Mouse (Mus musculus) heart, postnatal 36 days (tissue): ENCODE results near the gene Gm28036. TPM values are rescaled to one million over a fixed set of nuclear protein-coding genes. Genes with fewer than 3 reads are reported as not detected.
"Not testable (repeated sequence)": the region's sequence is repeated elsewhere in the genome, so short reads cannot be mapped to it uniquely, and the experiment has no call there.

Experiments
- DNase-seq, 2 experiments: peaks; one replicate each; pipeline ENCODE4 v3.0.0; 2021 to 2022
- intact Hi-C: fragments of 180-260 bp; cut with DNase I; formaldehyde crosslinking; loops from one replicate; pipeline ENCODE4 v1.15.1; 2025
- total RNA-seq, 2 experiments: library from RNA; stranded (reverse); gene quantifications; 2 replicates each; pipeline ENCODE4 v1.2.3; 2021

The Gm28036 gene
- 10 to 100 TPM in 1 of 2 experiments, 1 to 10 TPM in 1; 9.0 to 13.6 TPM for total RNA-seq

DNA sequence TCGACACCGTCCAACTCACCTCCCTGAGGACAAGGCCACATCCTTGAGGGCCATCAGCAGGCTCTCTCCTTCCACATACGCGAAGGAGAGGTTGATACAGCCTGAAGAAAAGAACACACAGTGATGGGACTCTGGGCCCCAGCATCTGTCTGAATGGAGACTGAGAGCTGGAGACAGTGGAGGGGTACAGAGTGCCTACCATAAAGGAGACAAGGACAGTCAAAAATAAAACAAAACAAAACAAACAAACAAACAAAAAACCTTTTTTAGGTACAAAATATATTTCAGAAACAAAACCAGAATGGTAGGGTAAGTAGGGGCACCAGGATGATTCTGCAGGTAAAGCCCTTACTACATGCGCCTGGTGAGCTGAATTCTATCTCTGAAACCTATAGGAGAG lies at the start of gene Gm28036:
Gene Gm28036 (minus strand): TSS at position 101 of the 400 bp plus-strand sequence.
- DNase-seq: no peak
- intact Hi-C loops: no loop called here

GRCm38 (mm10) chr2:156166557-156166956 lies 39.7 kb upstream of the Gm28036 start:
- intact Hi-C loops: no loop called here
- DNase-seq: no peak

DNA sequence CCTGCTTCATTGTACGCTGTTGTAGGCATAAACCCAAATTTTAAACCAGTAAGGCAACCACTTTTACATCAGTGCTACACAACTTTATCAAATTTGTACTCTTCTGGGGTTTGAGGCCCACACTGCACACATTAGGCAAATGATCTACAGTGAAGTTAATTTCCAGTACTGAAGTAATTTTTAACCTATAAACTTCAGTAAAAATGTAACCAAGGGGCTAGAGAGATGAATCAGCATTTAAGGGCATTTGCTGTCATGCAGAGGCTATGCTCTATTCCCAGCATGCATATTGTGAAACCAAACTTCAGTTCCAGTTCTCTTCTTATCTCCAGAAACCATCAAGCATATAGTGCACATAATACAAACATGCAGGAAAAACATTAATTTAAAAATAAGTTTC lies 38.6 kb upstream of the Gm28036 start:
- no peak for DNase-seq
- intact Hi-C loops: no loop called here

DNA sequence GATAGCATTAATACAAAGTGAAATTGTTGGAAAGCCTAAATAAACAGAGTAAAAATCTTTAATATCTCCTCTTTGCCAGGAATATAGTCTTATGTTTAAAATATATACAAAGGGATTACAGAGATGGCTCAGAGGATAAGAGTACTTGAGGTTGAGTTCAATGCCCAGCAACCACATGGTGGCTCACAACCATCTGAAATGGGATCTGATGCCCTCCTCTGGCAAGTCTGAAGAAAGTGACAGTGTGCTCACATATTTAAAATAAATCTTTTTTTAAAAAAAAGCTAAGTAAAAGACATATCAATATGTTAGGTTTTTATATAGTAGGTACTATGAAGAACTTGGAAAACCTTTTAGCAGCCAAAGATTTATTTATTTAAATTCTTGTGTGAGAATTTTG lies 24.6 kb upstream of the Gm28036 start:
- DNase-seq: no peak
- intact Hi-C loops: no loop called here

DNA sequence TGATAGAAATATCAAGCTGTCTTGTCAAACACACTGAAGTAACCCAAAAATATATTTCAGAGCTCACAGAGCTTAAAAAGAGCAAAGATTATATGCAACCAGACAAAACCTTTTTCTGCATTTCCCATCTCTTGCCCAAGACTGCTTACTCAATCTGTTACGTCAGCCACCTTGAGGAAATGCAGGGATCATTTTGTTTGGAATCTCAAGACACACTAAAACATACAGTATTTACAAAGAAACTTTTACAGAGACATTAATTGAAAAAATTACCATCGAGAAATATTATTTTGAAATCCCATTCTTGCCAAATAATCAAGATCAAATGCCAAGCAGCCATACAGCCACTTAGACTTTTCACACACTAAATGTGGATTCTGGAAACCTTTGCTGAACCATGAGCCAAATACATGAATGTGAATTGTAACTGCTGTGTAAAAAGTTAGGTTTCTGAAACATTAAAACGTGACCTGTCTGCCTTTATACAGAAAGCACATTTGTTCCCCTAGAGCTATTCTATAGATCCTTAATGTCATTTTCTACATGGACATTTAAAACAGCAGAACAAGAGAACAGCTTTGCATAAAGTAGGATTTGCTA lies 20.5 kb upstream of the Gm28036 start:
- intact Hi-C loops: loop anchor here (2.0 kb wide), 1 partner anchor 29 kb away; no protein-coding TSS in a partner anchor
- DNase-seq: no peak

DNA sequence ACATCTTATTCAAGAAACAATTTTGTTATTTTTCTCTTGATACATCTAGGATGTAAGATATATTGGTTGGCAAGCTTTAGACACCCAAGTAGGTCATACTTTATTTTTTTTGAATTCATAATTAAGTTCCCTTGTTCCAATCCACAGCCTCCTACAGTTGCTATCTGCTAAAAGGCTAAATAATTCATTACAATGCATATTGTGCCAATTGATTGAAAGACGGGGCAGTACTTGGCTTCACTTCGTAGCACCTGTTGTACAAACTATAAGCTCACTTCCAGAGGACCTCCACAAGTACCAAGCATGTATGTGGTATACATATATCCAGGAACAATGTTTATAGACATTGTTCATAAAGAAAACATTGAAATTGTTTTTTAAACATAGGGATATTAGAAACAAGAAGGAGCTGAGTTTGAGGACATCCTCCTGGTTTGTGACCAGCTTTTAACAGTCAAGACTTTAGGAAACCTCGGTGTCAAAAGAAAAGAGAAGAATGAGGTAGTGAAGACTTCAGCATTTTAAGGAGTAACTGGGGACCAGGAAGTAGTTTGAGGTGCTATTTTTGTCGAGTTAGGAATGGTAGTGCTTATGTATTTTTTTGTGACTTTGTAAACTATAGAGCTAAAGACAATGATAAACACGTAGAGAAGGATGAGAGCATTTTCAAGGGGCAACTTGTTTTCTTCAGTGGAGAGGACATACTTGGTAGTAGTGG lies 19.5 kb upstream of the Gm28036 start:
- intact Hi-C loops: loop anchor here (2.0 kb wide), 1 partner anchor 30 kb away; no protein-coding TSS in a partner anchor

DNA sequence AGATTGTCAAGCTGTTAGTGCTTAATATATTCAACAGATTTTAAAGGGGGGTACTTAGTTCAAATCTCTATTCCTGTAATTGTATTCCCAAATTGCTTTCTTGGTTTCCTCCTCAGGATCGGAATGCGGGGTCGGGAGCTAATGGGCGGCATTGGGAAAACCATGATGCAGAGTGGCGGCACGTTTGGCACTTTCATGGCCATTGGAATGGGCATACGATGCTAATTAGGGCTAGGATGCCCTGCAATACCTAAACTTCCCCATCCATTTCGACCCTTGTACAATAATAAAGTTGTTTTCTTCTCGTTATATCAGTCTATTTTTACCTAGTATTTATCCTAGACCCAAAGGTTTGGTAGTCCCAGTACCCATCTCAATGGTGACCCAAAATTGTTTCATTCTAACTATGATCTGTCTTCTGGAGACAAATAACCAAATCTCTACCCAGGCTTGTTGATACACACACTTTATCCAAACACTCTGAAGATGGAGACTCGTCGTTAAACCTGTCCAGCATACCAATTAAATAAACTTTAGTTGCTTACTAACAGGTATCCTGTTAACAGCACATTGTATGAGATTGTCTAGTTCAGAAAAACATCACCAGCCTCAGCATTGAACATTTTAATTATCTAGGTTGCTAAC lies 18.7 kb upstream of the Gm28036 start:
- DNase-seq: no peak
- intact Hi-C loops: loop anchor here (2.0 kb wide), 1 partner anchor 31 kb away; no protein-coding TSS in a partner anchor

More for the DNA sequence above, 19.5 kb upstream of the Gm28036 start:
- no peak for DNase-seq

DNA sequence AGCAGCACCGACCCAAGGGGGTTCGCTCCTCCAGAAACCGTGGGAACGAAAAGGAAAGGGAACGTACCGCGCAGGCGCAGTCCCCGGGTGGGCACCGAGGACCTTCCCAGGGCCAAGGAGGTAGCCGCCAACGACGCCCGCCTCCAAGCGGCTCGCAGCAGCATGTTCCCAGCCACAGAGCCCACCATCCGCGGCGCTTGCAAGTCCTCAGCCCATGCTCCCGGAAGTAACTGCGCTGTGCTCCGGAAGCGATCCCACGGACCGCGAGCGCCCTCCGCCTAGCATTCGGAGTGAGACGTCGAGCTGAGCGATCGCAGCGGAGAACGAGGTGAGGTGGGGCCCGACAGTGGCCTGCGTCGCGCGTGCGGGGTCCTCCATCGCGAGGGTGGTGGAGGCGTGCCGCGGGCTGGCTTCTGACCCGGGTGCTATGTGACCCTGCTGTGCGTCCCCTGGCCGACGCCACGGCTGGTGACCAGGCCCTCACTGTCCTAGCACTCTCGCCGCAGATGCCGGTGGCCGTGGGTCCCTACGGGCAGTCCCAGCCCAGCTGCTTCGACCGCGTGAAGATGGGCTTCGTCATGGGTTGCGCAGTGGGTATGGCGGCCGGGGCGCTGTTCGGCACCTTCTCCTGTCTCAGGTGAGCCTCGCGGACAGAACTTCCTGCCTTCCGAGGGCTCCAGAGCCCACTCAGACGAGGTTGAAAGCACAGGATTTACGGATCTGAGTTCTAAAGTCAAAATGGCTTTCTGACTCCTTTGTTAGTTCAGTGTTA lies 17.2 kb upstream of the Gm28036 start, which contains the start of the genes Romo1 and Nfs1:
Gene Romo1 (plus strand): TSS at position 87 of the 772 bp plus-strand sequence.
Gene Nfs1 (minus strand): TSS at position 234 of the 772 bp plus-strand sequence.
- intact Hi-C loops: loop anchor here (2.0 kb wide), 1 partner anchor 181 kb away; no protein-coding TSS in a partner anchor
- peak; percentile 91 for DNase-seq

GRCm38 (mm10) chr2:156143367-156143766 lies 16.5 kb upstream of the Gm28036 start:
- no peak for DNase-seq
- intact Hi-C loops: loop anchor here (2.0 kb wide), 1 partner anchor 181 kb away; no protein-coding TSS in a partner anchor

DNA sequence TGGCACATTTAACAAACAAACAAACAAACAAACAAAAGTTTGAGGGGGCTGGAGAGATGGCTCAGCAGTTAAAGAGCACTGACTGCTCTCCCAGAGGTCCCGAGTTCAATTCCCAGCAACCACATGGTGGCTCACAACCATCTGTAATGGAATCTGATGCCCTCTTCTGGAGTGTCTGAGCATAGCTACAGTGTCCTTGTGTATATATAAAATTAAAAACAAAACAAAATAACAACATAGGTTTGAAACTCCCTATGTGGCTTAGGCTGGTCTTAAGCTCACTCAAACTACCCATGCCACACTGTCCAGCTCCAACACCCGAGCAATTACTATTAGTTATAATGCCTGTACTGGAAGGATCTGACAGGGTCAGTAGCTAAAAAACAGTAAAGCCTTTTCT lies 15.9 kb upstream of the Gm28036 start:
- intact Hi-C loops: loop anchor here (2.0 kb wide), 1 partner anchor 180 kb away; no protein-coding TSS in a partner anchor
- DNase-seq: no peak

GRCm38 (mm10) chr2:156135695-156136094 lies 8.8 kb upstream of the Gm28036 start:
- DNase-seq: no peak
- intact Hi-C loops: no loop called here

DNA sequence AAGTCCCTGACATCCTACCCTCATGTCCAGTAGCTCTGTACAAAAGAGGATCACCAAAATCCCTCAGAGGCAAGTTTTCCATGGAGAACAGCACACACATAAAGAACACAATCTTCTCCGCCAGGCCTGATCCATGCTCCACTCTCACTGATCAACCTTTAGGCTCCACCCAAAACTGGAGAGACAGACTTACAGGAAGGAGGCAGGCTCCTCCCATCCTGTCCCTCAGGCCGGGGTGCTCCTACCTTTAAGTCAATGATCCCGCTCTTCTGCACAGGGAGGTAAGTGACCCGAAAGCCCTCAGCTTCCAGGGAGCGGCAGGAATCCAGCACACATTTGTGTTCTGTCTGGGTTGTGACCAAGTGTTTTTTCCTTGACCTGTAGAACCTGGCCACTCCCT lies 7.3 kb upstream of the Gm28036 start:
- DNase-seq: no peak
- intact Hi-C loops: no loop called here

GRCm38 (mm10) chr2:156123731-156124130 lies 3.2 kb downstream of the Gm28036 start:
- no peak for DNase-seq
- intact Hi-C loops: no loop called here

- intact Hi-C loops: no loop called here
- no peak for DNase-seq
These were observed 7.3 kb downstream of the Gm28036 start for GRCm38 (mm10) chr2:156119566-156119965.

DNA sequence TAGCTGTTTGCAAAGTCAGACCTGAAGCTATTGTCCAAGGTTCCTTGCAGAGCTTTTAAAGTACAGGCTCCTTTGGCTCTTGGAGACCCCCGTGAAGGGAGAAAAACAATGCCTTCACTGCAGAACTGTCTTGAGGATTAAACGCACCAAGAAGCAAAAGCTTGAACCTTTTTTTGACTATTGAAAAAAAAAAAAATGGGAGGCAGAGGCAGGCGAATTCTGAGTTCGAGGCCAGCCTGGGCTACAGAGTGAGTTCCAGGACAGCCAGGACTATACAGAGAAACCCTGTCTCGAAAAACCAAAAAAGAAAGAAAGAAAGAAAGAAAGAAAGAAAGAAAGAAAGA lies 14.8 kb downstream of the Gm28036 start:
- intact Hi-C loops, DNase-seq: not testable (repeated sequence)

DNA sequence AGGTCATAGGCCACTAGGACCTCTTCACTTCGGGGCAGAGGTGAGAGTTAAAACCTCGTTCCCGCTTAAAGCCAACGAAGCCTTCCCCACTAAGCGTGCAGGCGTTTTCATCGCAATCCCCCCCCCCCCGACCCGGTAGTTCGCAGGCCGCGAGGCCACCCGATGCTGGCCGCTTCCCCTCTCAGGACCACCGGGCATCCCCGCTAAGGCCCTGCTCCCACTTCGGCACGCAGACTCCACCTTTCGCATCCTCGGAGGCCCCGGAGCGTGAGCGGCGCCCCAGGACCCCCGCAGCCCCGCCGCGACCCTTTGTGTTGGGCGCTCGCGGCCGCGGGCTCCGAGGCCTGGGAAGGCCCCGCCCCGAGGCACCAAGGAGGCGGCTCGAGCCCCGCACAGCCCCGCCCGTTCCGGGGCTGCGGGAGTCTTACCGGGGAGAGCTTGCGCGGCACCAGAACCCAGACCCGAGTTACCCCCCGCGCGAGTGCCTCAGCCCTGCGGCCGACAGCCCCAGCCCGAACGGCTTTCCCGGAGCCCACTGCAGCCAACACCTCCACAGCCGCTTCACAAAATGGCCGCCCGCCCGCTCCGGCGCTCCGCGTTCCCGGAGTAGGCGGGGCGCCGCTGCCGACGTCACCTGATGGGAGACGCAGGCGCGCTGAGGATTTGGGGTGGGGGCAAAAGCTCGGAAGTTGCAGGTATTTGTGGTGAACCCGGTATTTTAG lies 15.4 kb downstream of the Gm28036 start, which contains the start of the genes Cpne1 and Rbm12:
Gene Cpne1 (minus strand): TSS at position 608 of the 722 bp plus-strand sequence.
Gene Rbm12 (minus strand): TSS at position 621 of the 722 bp plus-strand sequence.
- DNase-seq: peak; percentile 93 to 96
- intact Hi-C loops: loop anchor here (2.0 kb wide), 2 partner anchors 69 to 103 kb away; partner anchors contain the start of genes Ergic3 and Rbm39

DNA sequence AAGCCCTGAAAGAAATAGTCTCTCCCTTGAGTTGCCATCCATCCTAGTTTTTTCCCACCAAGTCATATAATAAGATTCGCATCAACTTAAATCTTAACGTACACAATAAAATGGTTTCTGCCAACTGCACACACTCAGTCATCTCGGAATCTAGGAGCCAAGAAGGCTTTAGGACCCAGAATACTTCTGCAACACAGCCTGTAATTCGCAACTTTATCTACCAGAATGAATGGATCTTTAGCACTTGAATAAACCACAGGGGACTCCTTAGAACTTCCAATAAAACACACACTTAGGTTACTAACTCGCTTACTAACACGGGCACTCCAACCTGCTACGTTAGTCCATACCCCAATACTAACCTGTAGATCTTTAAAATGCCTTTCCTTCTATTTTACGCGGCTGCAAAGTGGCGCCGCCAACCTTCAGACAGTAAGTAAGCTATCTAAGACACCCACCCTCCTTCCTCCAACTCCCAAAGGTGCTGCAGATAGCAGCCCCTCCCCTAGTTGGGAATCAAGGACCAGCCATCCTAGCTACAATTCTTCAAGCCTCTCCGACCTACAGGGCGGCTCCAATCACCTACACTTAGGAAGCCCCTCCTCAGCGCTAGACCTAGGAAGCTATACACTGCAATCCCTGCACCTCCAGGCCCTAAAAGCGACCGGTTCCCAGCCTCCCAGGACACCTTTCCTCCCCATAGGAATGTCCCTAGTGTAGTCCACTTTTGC lies 16.1 kb downstream of the Gm28036 start:
- intact Hi-C loops: loop anchor here (2.0 kb wide), 2 partner anchors 70 to 102 kb away; partner anchors contain the start of genes Ergic3 and Rbm39
- peak in 1 of 2 experiments; percentile 22 for DNase-seq

DNA sequence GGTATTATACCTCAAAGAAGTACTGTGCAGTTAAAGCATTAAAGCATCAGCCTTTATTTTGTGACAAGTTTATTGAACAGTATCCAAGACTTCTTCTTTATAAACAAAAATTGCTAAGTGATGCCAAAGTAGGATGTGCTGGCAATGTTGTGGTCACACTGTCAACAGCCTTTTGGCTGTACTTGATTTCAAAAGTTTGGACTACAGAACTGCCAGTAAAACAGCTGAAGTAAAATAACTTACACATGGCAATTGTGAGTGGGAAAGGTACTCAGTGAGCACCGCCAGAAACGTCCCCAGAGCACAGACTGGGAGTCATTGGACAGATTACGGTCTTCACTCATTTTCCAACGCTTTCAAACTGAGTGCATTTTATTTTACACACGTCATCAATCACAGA lies 35.0 kb downstream of the Gm28036 start:
- no peak for DNase-seq
- intact Hi-C loops: no loop called here

- no peak for DNase-seq
- intact Hi-C loops: no loop called here
These were observed 37.1 kb downstream of the Gm28036 start for GRCm38 (mm10) chr2:156089799-156090198.
